Mouse (Mus musculus) cerebellum, adult 2 months (tissue): ENCODE measurements around the gene Mob1b. TPM values are rescaled to one million over a fixed set of nuclear protein-coding genes. Genes with fewer than 3 reads are reported as not detected.
A peak's percentile ranks its signal among the peaks of the same experiment; 100 is the strongest.

Source experiments
- DNase-seq, 2 experiments: peaks; one replicate each; pipeline ENCODE4 v3.0.0; 2021
- H3K27ac ChIP-seq: fragments of 200-500 bp; 2 replicates; pipeline ENCODE4 v1.5.1; 2012; ENCODE audit warnings: low read length, control low read depth, inconsistent platforms; ENCODE audit not compliant: insufficient read depth
- H3K27me3 ChIP-seq: fragments of 200-500 bp; 2 replicates; pipeline ENCODE4 v1.6.1; 2012; ENCODE audit warnings: inconsistent platforms, mild to moderate bottlenecking, low read length, moderate library complexity; ENCODE audit not compliant: control insufficient read depth, insufficient read depth
- H3K4me1 ChIP-seq: fragments of 200-500 bp; 2 replicates; pipeline ENCODE4 v1.6.1; 2011; ENCODE audit warnings: low read length; ENCODE audit not compliant: control insufficient read depth, insufficient read depth
- H3K4me3 ChIP-seq: fragments of 200-500 bp; replicated peaks from 2 replicates; pipeline ENCODE3; 2011; ENCODE audit warnings: mild to moderate bottlenecking, low read depth, low read length, control low read depth; ENCODE audit not compliant: insufficient read depth
- CTCF ChIP-seq: fragments of 200-500 bp; IDR thresholded peaks from 2 replicates; pipeline ENCODE4 v1.5.1; 2011; ENCODE audit warnings: low read depth, mild to moderate bottlenecking, control low read depth, low read length, moderate library complexity, borderline replicate concordance; ENCODE audit not compliant: insufficient read depth
- POLR2A ChIP-seq: fragments of 200-500 bp; IDR thresholded peaks from 2 replicates; pipeline ENCODE4 v1.6.1; 2011; ENCODE audit warnings: low read length, control low read depth, borderline replicate concordance; ENCODE audit not compliant: insufficient read depth
- WGBS: fragments of 180-500 bp; shearing (Covaris S2); methylation state at CpG from one replicate; pipeline ENCODE4 v1.1.7; 2018; 5-methylcytosine and 5-hydroxymethylcytosine counted together
- polyA plus RNA-seq: library from polyadenylated mRNA; depleted of rRNA; stranded (reverse); fragments of >200 nt; gene quantifications from 2 replicates; pipeline ENCODE4 v1.2.3, GENCODE M21; 2012

Mob1b gene
- polyA plus RNA-seq, 1 experiment = 11.9 TPM

DNA sequence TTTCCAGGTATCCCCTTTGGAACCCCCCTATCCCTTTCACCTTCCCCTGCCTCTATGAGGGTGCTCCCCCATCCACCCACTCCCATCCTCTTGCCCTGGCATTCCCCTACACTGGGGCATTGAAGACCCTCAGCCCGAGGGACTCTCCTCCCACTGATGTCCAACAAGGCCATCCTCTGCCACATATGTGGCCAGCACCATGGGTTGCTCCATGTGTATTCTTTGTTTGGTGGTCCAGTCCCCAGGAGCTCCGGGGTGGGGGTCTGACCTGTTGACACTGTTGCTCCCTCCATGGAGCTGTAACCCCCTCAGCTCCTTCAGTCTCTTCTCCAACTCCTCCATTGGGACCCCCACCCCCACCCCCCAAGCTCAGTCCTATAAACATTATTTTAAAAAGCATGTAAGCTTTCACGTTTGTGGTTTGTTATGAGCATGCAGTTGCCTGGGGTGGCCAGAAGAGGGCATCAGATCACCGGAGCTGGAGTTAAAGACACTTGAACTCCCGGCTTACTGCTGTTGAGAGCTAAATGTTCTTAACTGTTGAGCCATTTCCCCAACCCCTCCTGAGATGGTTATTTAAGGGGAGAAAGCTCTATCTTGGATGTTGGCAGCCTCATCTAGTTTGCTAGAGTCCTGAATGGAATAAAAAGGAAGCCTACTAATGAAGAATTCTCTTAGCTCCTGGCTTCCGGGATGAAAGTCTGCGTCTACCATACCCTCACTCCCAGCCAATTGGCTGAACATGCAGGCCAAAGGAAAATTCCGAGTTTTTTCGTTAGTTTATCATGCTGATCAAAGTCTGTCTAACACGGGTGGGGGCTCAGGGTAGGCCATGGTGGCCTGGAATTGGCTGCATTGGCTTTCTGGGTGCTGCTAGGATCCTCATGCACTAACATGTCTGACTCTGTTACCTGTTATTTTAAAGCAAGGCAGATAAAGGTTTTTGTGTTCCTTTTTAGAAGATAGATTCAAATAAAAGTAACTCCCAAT, 70.9 kb downstream of the Mob1b start:
- WGBS = 29% methylated on average over 10 of the region's 10 CpGs
- DNase-seq = peak; percentile 60 to 71
- Histone ChIP-seq H3K27ac (no peak overlapping the region), H3K27me3 (no peaks in the 10 kb centered on the region), H3K4me1 (peaks cover 4% of the 10 kb centered on the region; the same call in 1 of the 2 replicates), H3K4me3 (no peak overlapping the region)
- TF ChIP-seq CTCF (peak; percentile 92), POLR2A (no peak)

DNA sequence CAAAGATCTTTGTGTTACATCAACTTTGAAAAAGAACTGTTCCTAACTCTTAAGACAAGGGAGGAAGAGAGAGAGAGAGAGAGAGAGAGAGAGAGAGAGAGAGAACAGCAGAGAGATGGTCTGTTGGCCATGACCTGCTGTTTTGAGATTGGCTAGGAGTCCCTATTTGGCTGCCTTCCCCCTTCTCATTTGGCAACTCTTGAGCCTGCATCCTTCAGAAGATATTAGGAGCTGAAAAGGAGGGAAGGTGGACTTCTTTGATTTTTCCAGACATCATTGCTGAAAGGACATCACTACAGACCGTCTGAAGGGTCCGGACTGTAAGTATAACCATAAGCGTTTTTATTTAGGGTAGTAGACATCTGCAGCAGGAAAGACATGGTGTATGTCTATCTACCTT, 73.0 kb downstream of the Mob1b start:
- no peaks in the 10 kb centered on the region for H3K27me3 ChIP-seq
- H3K27ac ChIP-seq = no peak overlapping the region
- peak; percentile 77 to 87 for DNase-seq
- 16% methylated on average over 3 of the region's 3 CpGs for WGBS
- H3K4me3 ChIP-seq = peak overlapping the region; percentile 80
- peak; percentile 55; the same call in 1 of the 2 replicates for TF ChIP-seq POLR2A
- no peak for TF ChIP-seq CTCF
- H3K4me1 ChIP-seq = peaks cover 4% of the 10 kb centered on the region; the same call in 1 of the 2 replicates

DNA sequence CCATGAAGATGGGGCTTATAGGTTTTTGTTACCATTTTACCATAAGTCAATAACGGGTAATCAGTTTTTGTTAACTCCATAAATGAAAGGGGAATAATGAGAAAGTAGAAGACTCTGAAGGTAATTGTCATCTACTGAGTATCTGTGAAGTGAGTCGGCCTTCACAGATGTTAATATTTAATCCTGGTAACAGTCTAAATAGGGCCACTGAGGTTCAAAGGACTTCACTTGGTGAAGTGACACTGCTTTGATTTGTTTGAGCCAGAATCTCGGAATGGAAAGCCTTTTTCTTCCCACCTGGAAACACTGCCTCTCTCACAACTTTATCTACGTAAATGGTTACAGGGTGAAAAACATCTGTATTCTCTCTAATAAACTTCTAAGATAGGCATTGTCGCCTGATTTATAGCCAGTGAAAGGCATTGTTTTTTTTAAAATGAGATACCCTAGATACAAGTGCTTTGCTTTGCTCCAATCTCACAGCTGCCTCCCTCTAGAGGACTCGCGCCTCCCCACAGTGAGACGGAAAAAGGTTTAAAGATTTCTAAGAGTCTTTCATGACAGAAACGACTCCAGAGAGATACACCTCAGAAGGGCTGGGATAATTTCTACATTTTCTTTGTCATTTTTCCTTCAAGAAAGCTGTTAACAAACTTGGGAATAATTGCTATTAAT, 75.4 kb downstream of the Mob1b start:
- H3K4me1 ChIP-seq = peaks cover 5% of the 10 kb centered on the region
- WGBS = 9% methylated on average over 9 of the region's 9 CpGs
- peak overlapping the region; percentile 93 for H3K27ac ChIP-seq
- DNase-seq = no peak
- H3K4me3 ChIP-seq = peak overlapping the region; percentile 66
- TF ChIP-seq POLR2A (no peak), CTCF (no peak)
- H3K27me3 ChIP-seq = no peaks in the 10 kb centered on the region

DNA sequence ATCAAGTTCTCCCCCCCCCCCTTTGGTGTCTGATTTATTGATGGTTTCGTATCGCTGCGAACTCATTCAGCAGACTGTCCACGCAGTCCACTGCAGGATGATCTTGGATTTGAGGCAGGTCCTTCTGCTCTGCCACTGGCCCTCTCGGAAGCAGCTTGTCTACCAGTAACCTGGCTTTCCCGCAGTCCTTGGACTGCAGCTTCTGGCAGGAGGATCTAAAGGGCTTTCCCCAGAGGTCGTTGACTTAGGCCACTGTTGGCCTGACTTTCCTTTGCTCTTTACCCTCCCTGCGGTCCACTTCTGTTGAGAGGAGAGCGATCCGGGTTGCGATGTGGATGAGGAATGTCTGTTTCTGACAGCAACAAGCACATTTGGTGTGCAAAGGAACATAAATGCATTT, 75.9 kb downstream of the Mob1b start:
- peak; percentile 57 to 61 for DNase-seq
- WGBS = 12% methylated on average over 11 of the region's 11 CpGs
- H3K27me3 ChIP-seq = no peaks in the 10 kb centered on the region
- TF ChIP-seq CTCF = no peak
- TF ChIP-seq POLR2A = peak; percentile 28; the same call in 1 of the 2 replicates
- peak overlapping the region; percentile 66 for H3K4me3 ChIP-seq
- H3K27ac ChIP-seq = peak overlapping the region; percentile 93
- peaks cover 8% of the 10 kb centered on the region for H3K4me1 ChIP-seq

DNA sequence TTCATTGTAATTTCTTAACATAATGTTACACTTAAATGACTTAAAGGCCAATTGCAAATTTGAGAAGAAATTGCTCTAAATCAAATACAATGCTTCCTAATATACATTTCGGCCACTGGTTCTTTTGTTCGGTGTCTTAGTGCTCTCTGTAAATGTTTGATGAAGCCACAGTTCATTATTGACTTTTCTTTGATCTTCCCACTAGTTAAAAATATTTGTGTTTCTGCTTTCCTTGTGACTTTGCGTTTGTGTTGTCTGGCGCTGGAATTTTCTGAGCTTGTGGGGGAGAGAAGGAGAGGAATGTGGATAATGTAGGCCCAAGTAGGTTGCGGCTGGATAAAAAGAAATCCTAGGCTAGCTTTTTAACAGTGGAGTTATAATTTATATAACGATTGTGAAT, 76.5 kb downstream of the Mob1b start:
- WGBS = 52% methylated on average over 6 of the region's 6 CpGs
- H3K4me1 ChIP-seq = peaks cover 8% of the 10 kb centered on the region
- no peaks in the 10 kb centered on the region for H3K27me3 ChIP-seq
- H3K27ac ChIP-seq = peak overlapping the region; percentile 93; the same call in 1 of the 2 replicates
- no peak for DNase-seq
- peak overlapping the region; percentile 66 for H3K4me3 ChIP-seq
- TF ChIP-seq CTCF (no peak), POLR2A (no peak)

DNA sequence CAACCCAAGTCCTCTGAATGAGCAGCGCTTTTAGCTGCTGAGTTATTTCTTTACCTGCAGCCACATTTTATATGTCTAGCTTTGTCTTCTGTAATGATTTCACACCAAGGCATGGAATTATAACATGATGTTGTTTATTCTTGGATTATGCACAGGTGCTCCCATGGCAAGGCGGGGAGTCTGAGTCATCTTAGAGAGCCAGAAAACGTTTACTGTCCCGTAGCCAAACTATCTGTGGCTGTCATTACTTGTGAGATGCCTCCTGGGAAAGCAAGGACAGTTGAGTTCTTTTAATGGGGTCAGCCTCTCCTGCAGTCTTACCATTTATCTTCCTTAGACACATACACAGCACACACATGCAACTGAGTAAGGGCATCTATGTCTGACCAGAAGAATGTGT, 85.0 kb downstream of the Mob1b start:
- Histone ChIP-seq H3K4me1 (peaks cover 42% of the 10 kb centered on the region), H3K27ac (no peak overlapping the region), H3K4me3 (no peak overlapping the region), H3K27me3 (no peaks in the 10 kb centered on the region)
- DNase-seq = peak in 1 of 2 experiments; percentile 77
- no peak for TF ChIP-seq POLR2A
- TF ChIP-seq CTCF = no peak
- WGBS = 39% methylated on average over 4 of the region's 4 CpGs

DNA sequence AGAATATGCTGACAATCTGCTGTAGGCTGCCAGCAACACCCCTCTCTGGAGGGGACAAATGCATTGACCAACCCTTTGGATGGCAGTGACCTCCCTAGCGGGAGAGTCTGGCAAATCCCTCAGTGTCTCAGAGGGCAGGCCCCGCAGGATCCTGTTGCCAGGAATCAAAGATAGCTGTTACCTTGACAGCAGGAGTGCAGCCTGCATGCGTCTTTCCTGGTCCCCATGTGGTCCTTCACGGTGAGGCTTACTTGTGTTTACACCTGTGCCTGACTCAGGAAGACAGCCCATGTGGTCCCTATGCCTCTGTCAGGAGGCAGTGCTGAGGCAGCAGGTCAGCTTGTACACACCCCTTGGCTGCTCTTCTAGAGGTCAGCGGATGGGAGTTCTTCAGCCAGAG, 85.6 kb downstream of the Mob1b start:
- peak; percentile 68 to 78 for DNase-seq
- Histone ChIP-seq H3K4me3 (no peak overlapping the region), H3K4me1 (peaks cover 43% of the 10 kb centered on the region), H3K27me3 (no peaks in the 10 kb centered on the region), H3K27ac (peak overlapping the region; percentile 64)
- TF ChIP-seq CTCF = no peak
- no peak for TF ChIP-seq POLR2A
- 4% methylated on average over 5 of the region's 5 CpGs for WGBS
